Mouse (Mus musculus) embryonic facial prominence, embryonic 12.5 days (tissue): ENCODE results near the gene Agtr1a. TPM values are rescaled to one million over a fixed set of nuclear protein-coding genes. Genes with fewer than 3 reads are reported as not detected.

Experiments used
- ATAC-seq: fragments of 200-750 bp; cut with Nextera tagmentation; 2 replicates; pipeline ENCODE4 v1.8.0; 2017; ENCODE audit not compliant: insufficient number of reproducible peaks, insufficient read depth, low FRiP score, low TSS enrichment
- H3K27ac ChIP-seq: fragments of 300-500 bp; sonication (generic); 2 replicates; pipeline ENCODE4 v1.5.1; 2016; ENCODE audit warnings: mild to moderate bottlenecking
- H3K27me3 ChIP-seq: fragments of 300-500 bp; sonication (generic); 2 replicates; pipeline ENCODE4 v1.6.1; 2016; ENCODE audit warnings: mild to moderate bottlenecking, moderate library complexity
- H3K36me3 ChIP-seq: fragments of 300-500 bp; sonication (generic); 2 replicates; pipeline ENCODE4 v1.6.1; 2016; ENCODE audit warnings: mild to moderate bottlenecking
- H3K4me1 ChIP-seq: fragments of 300-500 bp; sonication (generic); 2 replicates; pipeline ENCODE4 v1.6.1; 2016
- H3K4me2 ChIP-seq: fragments of 300-500 bp; sonication (generic); replicated peaks from 2 replicates; pipeline ENCODE4 v1.6.1; 2016; ENCODE audit warnings: mild to moderate bottlenecking, moderate library complexity
- H3K4me3 ChIP-seq: fragments of 300-500 bp; sonication (generic); 2 replicates; pipeline ENCODE4 v1.5.1; 2016; ENCODE audit warnings: mild to moderate bottlenecking
- H3K9ac ChIP-seq: fragments of 300-500 bp; sonication (generic); 2 replicates; pipeline ENCODE4 v1.6.1; 2016; ENCODE audit warnings: mild to moderate bottlenecking, moderate library complexity
- H3K9me3 ChIP-seq: fragments of 300-500 bp; sonication (generic); 2 replicates; pipeline ENCODE4 v1.6.1; 2016; ENCODE audit warnings: mild to moderate bottlenecking, moderate library complexity
- WGBS: fragments of 180-500 bp; shearing (Covaris S2); methylation state at CpG from one replicate; pipeline ENCODE4 v1.1.7; 2016; 5-methylcytosine and 5-hydroxymethylcytosine counted together
- polyA plus RNA-seq: library from polyadenylated mRNA; unstranded; fragments of >200 nt; fragmentation: Nextera tagmentation; extraction: Ambion mirVana; gene quantifications from 2 replicates; pipeline ENCODE4 v1.2.1, GENCODE M21; 2016

Agtr1a gene
- polyA plus RNA-seq, 1 experiment from 2014 or later = 3.8 TPM

DNA sequence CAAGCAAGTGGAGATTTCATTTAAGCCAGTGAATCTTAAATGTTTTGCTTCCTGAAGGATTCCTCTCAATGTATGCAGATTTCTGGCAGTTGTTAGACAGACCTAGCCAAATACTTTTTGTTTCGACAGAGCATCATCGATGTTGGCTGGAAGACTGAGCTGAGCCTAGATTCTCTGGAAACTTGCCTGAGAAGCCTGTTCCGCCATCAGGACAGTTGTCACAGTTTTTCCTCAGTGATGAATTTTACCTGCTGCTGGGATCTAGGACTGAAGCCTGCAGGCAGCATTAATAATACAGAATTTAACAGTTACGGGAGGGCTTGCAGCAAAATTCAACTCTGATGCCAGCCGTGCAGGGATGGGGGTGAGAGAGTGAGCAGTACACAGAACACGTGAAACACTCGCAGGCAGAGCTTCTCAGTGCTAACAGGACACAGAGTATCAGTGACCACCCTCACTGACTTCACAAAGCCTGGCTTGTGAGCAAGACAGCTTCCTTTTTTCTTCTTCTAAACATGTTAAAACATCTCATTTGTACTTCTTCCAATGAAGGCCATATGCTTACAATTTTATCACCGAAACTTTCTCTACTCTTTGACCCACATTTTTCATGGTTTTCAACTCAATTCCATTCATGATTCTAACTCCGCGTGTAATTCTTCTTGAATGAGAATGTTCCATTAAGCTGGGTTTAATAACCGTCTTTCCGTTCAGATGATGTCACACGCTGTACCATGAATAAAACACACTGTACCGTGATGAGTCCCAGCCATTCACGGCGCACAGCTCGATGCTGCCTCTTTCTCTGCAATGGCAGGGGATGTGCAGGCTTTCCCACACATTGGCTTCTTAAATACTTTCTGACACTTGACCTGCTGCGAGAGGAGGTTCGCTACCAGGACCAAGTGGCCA is 6.0 kb downstream of the Agtr1a start:
- Histone ChIP-seq H3K27me3 (no peaks in the 10 kb centered on the region), H3K4me3 (no peak overlapping the region), H3K27ac (no peak overlapping the region), H3K4me1 (no peaks in the 10 kb centered on the region), H3K4me2 (no peak overlapping the region), H3K9ac (no peak overlapping the region), H3K36me3 (no peaks in the 10 kb centered on the region), H3K9me3 (no peaks in the 10 kb centered on the region)
- ATAC-seq = no peak
- 71% methylated on average over 19 of the region's 19 CpGs for WGBS

DNA sequence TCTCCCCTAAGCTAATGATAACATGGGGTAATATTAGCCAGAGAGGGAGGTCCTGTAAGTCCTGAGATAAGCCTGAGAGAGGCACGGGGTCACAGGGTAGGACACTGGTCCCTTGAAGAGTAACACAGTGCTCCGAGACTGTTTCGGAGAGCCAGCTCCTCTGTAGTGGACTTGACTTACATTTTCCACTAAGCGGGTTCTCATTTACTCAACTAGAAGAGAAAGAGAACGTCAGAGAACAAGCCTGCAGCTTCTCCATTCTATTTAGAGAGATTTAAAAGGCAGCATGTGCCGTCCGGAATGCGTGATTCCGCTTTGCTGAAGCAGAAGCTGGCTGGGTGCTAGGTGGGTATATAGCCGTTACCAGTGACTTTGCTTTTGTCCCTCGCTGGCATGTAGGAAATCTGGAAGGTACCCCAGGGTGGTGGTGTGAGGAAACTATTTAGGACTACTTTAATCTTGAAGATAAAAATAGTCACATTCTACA is 9.2 kb downstream of the Agtr1a start:
- Histone ChIP-seq H3K9me3 (no peaks in the 10 kb centered on the region), H3K9ac (no peak overlapping the region), H3K27me3 (no peaks in the 10 kb centered on the region), H3K4me2 (no peak overlapping the region), H3K4me3 (no peak overlapping the region), H3K27ac (no peak overlapping the region), H3K4me1 (no peaks in the 10 kb centered on the region), H3K36me3 (no peaks in the 10 kb centered on the region)
- no peak for ATAC-seq
- WGBS = 90% methylated on average over 11 of the region's 11 CpGs

- no peak overlapping the region for H3K9ac ChIP-seq
- no peak overlapping the region for H3K4me2 ChIP-seq
- H3K4me3 ChIP-seq = no peak overlapping the region
- 88% methylated on average over 4 of the region's 4 CpGs for WGBS
- no peak for ATAC-seq
- no peaks in the 10 kb centered on the region for H3K9me3 ChIP-seq
- H3K27me3 ChIP-seq = no peaks in the 10 kb centered on the region
- no peaks in the 10 kb centered on the region for H3K36me3 ChIP-seq
- H3K4me1 ChIP-seq = no peaks in the 10 kb centered on the region
- no peak overlapping the region for H3K27ac ChIP-seq
Observed at GRCm38 (mm10) chr13:30346881-30347280, 10.6 kb downstream of the Agtr1a start.

- Histone ChIP-seq H3K27me3 (no peaks in the 10 kb centered on the region), H3K4me3 (no peak overlapping the region), H3K36me3 (no peaks in the 10 kb centered on the region), H3K27ac (no peak overlapping the region), H3K4me2 (no peak overlapping the region), H3K9ac (no peak overlapping the region), H3K9me3 (no peaks in the 10 kb centered on the region), H3K4me1 (no peaks in the 10 kb centered on the region)
- ATAC-seq = no peak
Observed at GRCm38 (mm10) chr13:30348306-30348705, 12.1 kb downstream of the Agtr1a start.

DNA sequence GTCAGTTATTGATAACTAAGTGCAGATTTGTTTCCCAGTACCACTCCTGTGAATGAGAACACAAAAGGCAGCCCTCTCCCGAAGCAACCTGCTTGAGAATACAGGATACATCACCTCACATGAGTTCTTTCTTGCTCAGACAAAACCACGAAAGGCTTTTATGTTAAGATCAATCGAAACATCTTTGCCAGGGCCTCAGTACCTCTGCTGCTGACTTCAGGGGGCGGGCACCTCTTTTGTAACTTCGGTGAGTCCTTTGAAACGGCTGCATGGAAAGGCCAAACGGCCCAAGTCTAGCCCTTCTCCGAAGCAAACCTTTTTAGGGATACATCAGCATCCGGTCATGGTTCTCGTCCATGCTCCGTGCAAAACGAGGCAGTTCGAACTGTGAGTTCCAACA is 15.7 kb downstream of the Agtr1a start:
- ATAC-seq = no peak
- H3K27ac ChIP-seq = no peak overlapping the region

GRCm38 (mm10) chr13:30354991-30355580 is 18.8 kb downstream of the Agtr1a start:
- Histone ChIP-seq H3K4me2 (no peak overlapping the region), H3K27ac (no peak overlapping the region), H3K9me3 (no peaks in the 10 kb centered on the region), H3K4me1 (no peaks in the 10 kb centered on the region), H3K36me3 (no peaks in the 10 kb centered on the region), H3K27me3 (no peaks in the 10 kb centered on the region), H3K4me3 (no peak overlapping the region), H3K9ac (no peak overlapping the region)
- ATAC-seq = no peak
- WGBS = 93% methylated on average over 6 of the region's 6 CpGs

More for the DNA sequence above, 15.7 kb downstream of the Agtr1a start:
- 66% methylated on average over 13 of the region's 13 CpGs for WGBS
- H3K4me3 ChIP-seq = no peak overlapping the region
- H3K36me3 ChIP-seq = no peaks in the 10 kb centered on the region
- no peaks in the 10 kb centered on the region for H3K9me3 ChIP-seq
- H3K4me2 ChIP-seq = no peak overlapping the region
- H3K4me1 ChIP-seq = no peaks in the 10 kb centered on the region
- no peak overlapping the region for H3K9ac ChIP-seq
- no peaks in the 10 kb centered on the region for H3K27me3 ChIP-seq

GRCm38 (mm10) chr13:30355979-30356378 is 19.7 kb downstream of the Agtr1a start:
- 82% methylated on average over 2 of the region's 2 CpGs for WGBS
- no peak for ATAC-seq
- Histone ChIP-seq H3K9me3 (no peaks in the 10 kb centered on the region), H3K4me2 (no peak overlapping the region), H3K4me1 (no peaks in the 10 kb centered on the region), H3K27ac (no peak overlapping the region), H3K4me3 (no peak overlapping the region), H3K27me3 (no peaks in the 10 kb centered on the region), H3K36me3 (no peaks in the 10 kb centered on the region), H3K9ac (no peak overlapping the region)

GRCm38 (mm10) chr13:30358456-30359168 is 22.4 kb downstream of the Agtr1a start:
- Histone ChIP-seq H3K27me3 (no peaks in the 10 kb centered on the region), H3K9ac (no peak overlapping the region), H3K36me3 (no peaks in the 10 kb centered on the region), H3K27ac (no peak overlapping the region), H3K4me2 (no peak overlapping the region), H3K9me3 (no peaks in the 10 kb centered on the region), H3K4me3 (no peak overlapping the region), H3K4me1 (no peaks in the 10 kb centered on the region)
- 59% methylated on average over 4 of the region's 4 CpGs for WGBS
- ATAC-seq = no peak

DNA sequence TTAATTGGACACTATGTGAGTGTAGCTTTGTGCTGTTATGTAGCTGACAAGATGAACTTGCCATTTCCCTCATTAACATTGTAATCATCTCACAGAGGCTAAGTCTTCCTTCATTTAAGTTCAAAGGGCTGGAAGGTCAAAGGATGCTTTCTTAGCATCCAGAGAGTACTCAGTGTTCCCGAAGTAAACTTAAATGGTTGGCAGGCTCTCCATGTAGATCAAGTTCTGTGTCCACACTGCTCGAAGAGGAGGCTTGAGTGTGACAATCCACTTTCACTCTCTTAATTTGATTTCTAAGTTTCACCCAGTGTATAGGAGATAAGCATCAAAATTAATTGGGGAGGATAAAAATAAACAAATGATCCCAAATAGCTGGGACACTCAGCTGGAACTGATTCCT is 23.6 kb downstream of the Agtr1a start:
- no peak overlapping the region for H3K4me2 ChIP-seq
- H3K36me3 ChIP-seq = no peaks in the 10 kb centered on the region
- WGBS = 68% methylated on average over 2 of the region's 2 CpGs
- H3K27me3 ChIP-seq = no peaks in the 10 kb centered on the region
- H3K27ac ChIP-seq = no peak overlapping the region
- no peaks in the 10 kb centered on the region for H3K9me3 ChIP-seq
- H3K4me3 ChIP-seq = no peak overlapping the region
- no peaks in the 10 kb centered on the region for H3K4me1 ChIP-seq
- no peak for ATAC-seq
- H3K9ac ChIP-seq = no peak overlapping the region

- H3K36me3 ChIP-seq = no peaks in the 10 kb centered on the region
- H3K27me3 ChIP-seq = no peaks in the 10 kb centered on the region
- WGBS = 51% methylated on average over 5 of the region's 5 CpGs
- H3K4me1 ChIP-seq = no peaks in the 10 kb centered on the region
- no peak overlapping the region for H3K4me2 ChIP-seq
- H3K4me3 ChIP-seq = no peak overlapping the region
- H3K27ac ChIP-seq = no peak overlapping the region
- H3K9me3 ChIP-seq = no peaks in the 10 kb centered on the region
- no peak for ATAC-seq
- no peak overlapping the region for H3K9ac ChIP-seq
Observed at GRCm38 (mm10) chr13:30361002-30361401, 24.8 kb downstream of the Agtr1a start.

- ATAC-seq = no peak
- no peak overlapping the region for H3K4me2 ChIP-seq
- no peaks in the 10 kb centered on the region for H3K4me1 ChIP-seq
- H3K4me3 ChIP-seq = no peak overlapping the region
- H3K27me3 ChIP-seq = no peaks in the 10 kb centered on the region
- no peaks in the 10 kb centered on the region for H3K36me3 ChIP-seq
- no peak overlapping the region for H3K27ac ChIP-seq
- no peaks in the 10 kb centered on the region for H3K9me3 ChIP-seq
- WGBS = 92% methylated on average over 6 of the region's 6 CpGs
- H3K9ac ChIP-seq = no peak overlapping the region
Observed at GRCm38 (mm10) chr13:30362048-30362447, 25.8 kb downstream of the Agtr1a start.
